Mouse (Mus musculus) myocyte (in vitro differentiated cells): ENCODE results near the gene Tmem207.

ENCODE experiments used
- E2F4 ChIP-seq: IDR thresholded peaks from one replicate; pipeline ENCODE4 v1.6.1; 2011; ENCODE audit warnings: mild to moderate bottlenecking, control low read depth, moderate library complexity; ENCODE audit not compliant: insufficient read depth
- POLR2A ChIP-seq: IDR thresholded peaks from one replicate; pipeline ENCODE4 v1.6.1; 2011; ENCODE audit warnings: low read depth, mild to moderate bottlenecking, control low read depth, moderate library complexity; ENCODE audit not compliant: insufficient read length
- POLR2AphosphoS2 ChIP-seq: IDR thresholded peaks from one replicate; pipeline ENCODE4 v1.6.1; 2011; ENCODE audit warnings: low read depth, control low read depth; ENCODE audit not compliant: insufficient read length

DNA sequence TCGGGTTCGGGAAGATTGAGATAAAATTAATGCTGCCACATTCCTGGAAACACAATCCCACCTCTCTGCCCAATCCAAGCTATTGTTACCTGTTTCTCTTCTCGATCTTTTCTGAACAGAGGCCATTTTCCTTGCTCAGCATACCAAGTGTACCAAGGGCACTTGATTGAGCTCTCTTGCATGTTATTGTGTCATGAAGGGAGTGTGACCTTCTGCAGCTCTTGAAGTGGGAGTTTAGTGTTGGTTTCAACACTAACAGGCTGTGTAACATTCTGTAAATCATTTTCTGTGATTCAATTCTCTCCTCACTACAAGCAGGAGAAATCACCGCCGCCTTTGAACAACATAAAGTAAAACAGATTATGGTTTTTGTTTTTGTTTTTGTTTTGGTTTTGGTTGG is 47.6 kb upstream of the Tmem207 start:
- TF ChIP-seq E2F4 (no peak), POLR2A (no peak), POLR2AphosphoS2 (no peak)
